Mouse (Mus musculus): ENCODE measurements around the gene Gripap1.
"Not testable (repeated sequence)": the region's sequence is repeated elsewhere in the genome, so short reads cannot be mapped to it uniquely, and the experiment has no call there.

The Gripap1 gene

DNA sequence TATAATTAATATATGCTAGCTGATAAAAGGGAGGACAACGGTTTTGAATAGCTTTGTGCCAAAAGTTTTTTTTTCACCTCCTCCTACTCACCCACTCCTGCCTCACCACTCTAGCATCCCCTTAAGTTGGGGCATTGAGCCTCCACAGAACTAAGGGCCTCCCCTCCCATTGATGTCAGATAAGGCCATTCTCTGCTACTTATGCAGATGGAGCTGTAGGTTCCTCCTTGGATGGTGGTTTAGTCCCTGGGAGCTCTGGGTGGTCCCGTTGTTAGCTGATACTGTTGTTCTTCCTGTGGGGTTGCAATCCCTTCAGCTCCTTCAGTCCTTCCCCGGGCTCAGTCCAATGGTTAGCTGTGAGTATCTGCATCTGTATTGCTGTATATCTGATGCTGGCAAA lies 10.3 kb upstream of the Gripap1 start:
- no peak for DNase-seq

DNA sequence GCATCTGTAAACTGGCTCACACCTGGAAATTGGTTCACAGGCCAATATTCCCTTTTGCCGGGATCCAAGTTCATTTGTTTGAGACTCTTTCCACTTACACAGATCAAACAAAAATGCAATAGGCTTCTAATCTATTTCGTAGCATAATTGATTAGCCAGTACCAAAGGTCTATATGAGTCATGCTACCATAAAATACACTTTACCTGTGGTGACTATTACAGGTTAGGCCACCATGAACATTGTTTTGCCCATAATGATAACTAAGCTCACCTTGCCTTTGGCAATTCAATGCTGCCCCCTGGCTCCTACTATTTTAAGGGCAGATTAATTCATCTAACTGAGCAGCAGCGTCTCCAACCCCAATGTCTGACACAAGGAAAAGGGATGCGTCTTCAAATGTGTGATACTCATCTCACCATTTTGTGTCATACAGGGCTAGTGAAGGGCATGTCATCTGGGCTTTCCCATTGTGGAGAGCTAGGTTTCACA lies 6.9 kb upstream of the Gripap1 start:
- no peak for DNase-seq

DNA sequence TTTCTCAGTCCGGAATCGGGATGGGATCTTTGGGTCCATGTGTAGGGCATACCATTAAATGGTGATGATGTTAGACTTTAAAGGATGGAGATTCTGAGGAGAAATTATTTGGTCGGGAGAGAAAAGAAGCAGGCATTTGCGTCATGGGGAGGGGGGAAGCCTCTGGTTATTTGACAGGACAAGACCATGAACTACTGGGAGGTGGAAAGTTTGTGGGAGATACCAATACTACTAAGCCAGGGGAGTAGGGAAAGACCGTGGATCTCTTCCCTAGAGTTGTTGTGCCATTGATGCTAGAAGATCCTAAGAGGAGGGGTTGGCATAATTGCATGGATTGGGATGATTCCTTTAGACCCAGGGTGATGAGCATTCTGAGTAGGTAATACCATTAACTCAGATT lies 744 bp downstream of the Gripap1 start:
- DNase-seq, result no peak

DNA sequence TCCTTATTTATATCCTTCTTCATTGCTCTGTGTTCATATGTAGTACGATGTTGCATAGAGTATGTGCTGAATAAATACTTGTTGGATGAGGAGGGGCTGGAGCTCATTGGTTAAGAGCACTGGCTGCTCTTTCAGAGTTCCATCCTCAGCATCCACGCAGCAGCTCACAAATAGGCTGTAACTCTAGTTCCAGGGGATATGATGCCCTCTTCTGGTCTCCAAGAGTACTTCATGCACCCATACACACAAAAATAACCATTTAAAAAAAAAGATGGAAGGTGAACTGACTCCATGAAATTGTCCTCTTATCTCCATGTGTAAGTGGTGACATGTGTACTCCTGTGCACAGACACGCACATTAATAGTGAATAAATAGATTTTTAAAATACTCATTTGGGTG lies 3.8 kb downstream of the Gripap1 start:
- DNase-seq, result no peak

DNA sequence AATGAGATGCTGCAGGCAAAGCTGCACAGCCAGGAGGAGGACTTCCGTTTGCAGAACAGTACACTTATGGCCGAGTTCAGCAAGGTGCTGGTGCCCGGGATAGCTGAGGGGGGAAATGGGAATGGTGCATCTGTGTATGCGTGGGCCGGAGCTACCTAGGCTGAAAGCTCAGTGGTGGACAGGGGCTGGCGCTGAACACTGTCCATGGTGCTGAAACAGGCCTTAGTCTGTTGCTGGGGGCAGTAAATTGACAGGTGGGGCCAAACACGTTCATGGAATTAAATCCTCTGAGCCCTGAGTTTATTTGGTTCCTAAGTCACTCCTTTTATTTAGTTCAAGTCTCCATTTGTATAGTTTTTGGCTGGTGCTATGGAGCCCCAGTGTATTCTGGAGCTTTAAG lies 5.5 kb downstream of the Gripap1 start:
- DNase-seq, result no peak

DNA sequence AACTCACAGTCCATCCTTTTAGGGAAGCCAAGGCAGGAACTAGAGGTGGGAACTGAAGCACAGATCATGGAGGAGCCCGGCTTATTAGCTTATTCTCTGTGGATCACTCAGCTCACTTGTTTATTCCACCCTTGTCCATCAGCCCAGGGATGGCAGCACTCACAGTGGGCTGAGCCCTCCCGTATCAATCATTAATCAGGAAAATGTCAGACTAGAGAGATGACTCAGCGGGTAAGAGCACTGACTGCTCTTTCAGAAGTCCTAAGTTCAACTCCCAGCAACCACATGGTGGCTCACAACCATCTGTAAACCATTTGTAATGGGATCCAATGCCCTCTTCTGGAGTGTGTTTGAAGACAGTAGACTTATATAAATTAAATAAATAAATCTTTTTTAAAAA lies 7.8 kb downstream of the Gripap1 start:
- DNase-seq, result no peak

DNA sequence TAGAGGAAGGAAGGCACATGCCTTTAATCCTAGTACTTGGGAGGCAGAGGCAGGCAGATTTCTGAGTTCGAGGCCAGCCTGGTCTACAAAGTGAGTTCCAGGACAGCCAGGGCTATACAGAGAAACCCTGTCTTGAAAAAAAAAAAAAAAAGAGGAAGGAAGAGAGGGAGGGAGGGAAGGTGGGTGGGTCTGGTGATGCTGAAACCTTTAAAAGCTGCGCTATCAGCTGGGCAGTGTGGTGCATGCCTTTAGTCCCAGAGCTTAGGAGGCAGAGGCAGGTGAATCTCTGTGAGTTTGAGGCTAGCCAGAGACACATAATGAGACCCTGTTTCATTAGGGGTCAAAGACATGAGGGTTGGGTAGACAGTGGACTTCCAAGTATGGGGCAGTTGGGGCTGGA lies 12.6 kb downstream of the Gripap1 start:
- DNase-seq, result not testable (repeated sequence)

DNA sequence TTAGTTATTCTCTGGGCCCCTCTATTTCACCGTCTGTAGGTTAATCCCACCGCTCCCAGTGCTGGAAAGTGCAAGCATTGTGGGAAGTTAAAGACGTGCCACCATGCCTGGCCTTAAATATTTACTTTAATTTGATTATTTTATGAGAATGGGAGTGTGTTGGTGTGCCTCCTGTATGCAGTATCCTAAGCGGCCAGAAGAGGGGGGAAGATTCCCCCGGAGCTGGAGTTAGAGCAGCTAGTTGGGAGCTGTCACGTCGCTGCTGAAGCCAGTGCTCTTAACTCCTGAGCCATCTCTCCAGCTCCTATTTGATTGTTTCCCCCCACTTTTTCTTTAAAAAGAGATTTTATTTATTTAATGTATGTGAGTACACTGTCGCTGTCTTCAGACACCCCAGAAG lies 25.5 kb downstream of the Gripap1 start:
- not testable (repeated sequence) for DNase-seq

DNA sequence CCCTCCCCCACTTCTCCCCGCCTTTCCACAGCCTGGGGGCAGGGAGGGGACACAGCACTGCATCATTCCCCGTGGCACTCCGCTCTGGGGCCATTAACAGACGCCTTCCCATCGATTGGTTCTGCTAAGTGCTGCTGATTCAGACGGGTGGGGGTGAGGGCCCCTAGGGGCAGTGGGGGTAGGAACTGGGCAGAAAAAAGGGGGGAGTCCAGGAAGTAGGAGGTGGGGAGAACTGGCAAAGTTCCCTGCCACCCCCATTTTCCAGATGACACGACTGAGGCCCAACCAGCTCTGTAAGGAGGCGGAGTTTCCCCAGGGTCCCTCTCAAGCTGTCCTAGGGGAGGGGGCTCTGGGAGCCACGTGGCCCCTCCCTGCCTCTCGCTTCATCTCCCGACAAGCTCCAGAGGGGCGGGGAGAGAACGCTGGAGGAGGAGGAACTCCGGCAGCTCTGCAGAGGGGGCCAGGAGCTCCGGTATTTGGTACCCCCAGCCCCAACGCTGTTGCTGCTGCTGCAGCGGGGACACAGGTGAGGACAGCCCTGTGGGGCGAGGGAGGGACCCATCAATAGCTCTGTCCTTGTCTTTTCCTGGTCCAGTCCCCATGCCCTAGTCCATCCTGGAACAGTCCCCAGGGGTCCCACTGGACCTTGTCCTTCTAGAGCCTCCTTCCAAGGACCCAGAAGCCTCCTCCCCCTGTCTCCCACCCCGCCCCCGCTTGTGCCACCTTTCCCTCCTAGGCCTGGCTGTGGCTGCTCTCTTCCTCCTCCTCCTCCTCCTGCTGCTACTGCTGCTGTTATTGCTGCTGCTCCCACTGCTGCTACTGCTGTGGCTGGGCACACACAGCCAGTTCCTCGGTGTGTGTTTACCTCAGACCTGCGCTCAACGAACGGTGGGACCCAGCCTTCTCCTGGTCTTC lies 32.6 kb downstream of the Gripap1 start, which contains the start of gene Kcnd1:
TSS of gene Kcnd1 (plus strand) at position 425 of the 915 bp plus-strand sequence.
- DNase-seq, result peak; percentile 49

DNA sequence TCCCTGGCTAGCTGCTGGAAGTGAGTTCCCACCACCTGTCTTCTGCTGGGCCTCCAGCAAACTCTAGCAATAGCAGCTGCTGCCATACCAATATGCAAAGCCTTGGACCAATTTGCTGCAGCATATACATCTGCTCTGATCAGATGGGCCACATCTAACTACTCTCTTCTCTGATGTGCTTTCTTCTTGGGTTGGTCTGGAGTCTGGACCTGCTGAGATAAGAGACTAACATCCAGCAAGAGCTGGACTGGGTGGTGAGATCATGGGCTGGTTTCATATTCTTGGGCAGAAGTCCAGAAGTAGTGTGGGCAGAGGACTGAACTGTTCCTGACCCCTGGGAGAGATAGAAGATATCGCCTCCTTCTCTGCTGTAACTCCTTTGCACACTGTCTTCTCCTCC lies 47.6 kb downstream of the Gripap1 start:
- no peak for DNase-seq

DNA sequence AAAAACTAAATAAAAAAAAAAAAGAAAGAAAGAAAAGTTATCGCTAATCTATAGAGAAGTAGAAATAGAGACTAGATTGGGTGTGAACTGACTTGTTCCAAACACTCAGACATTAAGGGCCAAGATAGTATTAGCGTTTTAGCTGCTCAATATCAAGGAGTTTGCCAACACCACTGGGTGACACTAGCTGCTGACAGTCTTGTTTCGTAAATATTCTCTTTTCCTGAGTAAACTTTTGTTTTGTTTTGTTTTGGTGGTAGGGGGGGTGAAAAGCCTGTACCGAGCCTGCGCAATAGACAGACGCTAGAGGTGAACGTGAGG lies 51.2 kb downstream of the Gripap1 start:
- DNase-seq, result no peak

DNA sequence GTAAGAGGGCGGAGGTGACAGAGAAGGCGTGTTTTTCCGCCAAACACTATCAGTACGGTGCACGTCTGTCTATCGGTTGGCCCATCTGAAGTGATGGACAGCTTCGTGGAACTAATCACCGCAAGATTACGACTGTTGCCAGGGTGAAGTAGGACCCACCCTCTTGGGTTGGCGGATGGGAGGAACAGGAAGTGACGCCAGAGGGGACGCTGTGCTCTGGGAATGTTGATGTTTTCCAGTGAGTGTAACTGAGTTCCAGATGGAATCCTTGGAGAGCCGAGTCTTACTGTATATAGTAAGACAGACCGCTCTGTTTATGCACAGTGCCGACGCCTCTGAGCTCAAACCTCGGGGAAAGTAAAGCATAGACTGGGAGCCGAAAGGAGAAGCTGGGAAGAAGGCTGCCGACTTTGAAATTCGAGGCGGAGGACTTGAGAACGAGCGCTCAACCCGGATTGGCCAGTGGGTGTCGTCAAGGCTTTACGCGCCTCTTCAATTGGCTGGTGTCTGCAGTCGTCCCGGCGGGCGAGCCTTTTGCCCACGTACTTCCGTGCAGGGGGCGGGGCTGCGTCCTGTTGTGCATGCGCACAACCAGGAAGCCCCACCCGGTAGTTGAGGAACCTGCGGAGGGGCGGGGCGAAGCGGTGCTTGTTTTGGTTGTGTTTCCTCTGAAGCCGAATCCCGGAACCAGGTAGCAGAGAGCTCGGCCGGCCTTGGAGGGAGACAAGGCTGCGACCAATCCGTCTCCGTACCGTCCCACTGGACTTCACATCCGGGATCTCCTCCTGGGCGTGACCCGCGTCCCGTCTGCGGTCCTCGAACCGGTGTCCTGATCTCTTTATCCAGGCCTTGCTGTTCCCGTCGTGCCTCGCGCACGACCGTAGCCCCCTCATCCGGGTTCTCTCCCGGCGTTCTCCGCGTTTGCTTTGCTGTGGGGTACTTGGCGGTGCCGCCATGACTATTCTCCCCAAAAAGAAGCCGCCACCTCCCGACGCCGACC lies 51.9 kb downstream of the Gripap1 start, which contains the start of gene Otud5:
TSS of gene Otud5 (plus strand) at position 202 of the 1,000 bp plus-strand sequence.
- peak; percentile 97 for DNase-seq

DNA sequence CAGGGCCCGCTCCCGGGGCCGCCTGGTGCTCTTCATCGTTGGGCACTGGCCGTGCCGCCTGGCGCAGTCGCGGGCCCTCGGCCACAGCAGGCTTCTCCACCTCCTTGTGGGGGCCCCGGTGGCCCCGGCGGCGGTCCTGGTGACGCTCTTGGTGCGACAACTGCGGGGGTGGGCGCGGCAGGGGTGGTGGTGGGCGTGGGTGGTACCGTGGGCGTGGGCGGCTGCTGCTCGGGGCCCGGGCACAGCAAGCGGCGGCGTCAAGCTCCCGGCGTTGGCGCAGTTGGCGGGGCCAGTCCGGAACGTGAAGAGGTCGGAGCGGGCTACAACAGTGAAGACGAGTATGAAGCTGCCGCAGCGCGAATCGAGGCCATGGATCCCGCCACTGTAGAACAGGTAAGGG lies 52.8 kb downstream of the Gripap1 start:
- DNase-seq, result no peak

DNA sequence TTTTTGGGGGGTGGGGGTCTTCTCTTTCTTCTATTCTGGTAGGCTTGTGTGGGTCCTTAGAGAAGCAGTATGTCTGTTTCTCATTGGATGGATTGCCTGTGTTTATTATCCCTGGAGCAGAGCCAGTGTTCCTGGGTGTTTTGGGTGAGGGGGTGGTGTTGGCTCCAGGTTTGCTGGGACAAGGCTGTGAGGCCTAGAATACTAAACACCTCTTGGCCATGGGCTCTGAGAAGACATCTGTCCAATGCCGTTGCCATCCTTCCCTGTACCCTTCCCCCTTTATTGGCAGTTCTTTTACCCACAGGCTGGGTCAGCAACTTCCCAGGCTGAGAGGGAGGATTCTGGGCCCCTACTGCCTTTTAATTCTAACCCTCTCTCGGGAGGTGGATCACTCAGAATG lies 58.3 kb downstream of the Gripap1 start:
- no peak for DNase-seq

DNA sequence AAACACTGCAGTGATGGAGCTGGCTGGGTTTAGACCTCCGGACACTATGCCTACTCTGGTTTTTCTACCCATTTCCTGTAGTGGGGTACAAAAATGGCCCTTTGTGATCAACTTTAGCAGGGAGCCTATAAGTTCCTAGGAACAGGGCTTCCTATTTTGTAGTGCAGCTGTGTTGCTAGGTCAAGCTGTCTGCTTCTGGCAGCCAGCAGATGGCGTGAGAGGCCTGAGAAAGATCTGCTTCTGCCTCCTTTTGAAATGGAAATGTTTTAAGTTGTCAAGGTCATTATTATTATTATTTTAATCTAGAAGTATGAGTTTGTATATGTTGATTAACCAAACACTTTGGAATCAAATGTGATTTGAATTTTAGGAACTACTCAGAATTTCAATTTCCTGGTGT lies 65.0 kb downstream of the Gripap1 start:
- no peak for DNase-seq

DNA sequence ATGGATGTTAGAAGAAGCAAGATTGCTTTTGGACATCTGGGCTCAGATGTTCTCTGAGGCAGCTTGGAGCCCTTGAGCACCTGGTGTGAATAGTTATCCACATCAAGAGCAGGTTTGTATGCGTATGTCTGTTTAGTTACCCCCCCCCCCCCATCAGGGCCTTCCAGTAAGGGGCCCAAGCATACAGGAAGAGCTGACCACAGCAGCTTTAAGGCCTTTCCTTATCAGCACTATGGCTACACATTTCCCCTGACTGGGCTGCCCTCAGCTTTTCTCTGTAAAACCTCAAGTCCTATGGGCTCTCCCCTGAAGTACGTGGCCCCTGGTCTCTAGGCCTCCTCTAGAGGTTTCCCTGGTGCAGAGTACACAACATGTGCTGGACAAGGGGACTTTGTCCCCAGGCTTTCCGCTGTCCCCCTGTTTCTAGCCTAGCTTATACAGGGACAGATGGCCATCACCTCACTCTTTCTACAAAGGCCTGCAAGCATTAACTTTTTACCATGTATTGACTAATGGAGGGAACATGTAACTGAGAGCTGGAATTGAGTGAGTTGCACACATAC lies 69.7 kb downstream of the Gripap1 start:
- DNase-seq, result no peak

DNA sequence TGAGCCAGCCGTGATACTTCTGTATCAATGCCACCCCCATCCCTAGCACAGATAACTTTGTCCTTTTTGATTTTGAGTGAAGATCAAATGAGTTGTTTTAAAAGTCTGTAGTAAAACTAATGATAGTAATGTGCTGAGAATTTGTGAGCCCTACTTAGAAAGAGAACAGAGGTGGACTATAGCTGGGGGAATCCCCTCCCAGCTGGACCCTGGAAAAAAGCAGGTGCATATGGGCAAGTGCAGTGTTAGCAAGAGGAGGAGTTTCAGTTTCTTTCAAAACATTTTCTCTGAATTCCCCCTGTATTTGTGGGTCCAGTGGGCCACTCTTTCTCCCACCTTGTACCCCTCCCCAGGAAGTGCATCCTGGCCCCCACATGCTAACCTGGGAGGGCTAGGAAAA lies 73.6 kb downstream of the Gripap1 start:
- no peak for DNase-seq

DNA sequence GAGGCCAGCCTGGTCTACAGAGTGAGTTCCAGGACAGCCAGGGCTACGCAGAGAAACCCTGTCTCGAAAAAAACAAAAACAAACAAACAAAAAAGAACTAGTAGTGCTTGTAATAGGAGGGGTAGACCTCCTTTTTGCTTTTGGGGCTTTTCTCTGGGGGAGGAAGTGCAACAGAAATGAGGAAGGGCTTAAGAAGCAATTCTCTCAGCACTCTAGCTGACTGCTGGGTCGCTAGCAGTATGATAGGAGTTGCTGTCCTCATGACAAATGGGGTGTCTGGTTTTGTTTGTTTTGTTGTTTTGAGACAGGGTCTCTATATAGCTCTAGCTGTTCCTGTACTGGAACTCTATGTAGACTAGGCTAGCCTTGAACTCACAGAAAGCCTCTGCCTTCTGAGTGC lies 75.0 kb downstream of the Gripap1 start:
- DNase-seq, result no peak

DNA sequence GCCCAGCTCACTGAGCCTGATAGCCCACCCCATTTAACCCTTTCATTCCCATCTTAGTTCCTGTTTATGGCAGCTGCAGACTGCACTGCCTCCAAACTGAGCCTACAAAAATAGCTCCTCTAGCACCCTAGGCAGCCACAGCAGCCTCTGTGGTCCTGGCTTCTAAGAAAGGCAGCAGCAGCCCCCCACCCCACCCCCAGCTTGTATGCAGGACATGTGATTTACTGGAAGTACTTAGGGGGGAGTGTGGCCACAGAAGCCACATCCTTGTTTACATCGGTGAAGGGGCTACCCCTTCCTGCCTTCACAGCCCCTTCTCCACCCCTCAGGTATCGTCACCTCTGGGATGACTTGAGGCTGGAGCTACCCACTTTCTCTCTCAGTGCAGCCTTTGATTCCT lies 75.8 kb downstream of the Gripap1 start:
- no peak for DNase-seq

DNA sequence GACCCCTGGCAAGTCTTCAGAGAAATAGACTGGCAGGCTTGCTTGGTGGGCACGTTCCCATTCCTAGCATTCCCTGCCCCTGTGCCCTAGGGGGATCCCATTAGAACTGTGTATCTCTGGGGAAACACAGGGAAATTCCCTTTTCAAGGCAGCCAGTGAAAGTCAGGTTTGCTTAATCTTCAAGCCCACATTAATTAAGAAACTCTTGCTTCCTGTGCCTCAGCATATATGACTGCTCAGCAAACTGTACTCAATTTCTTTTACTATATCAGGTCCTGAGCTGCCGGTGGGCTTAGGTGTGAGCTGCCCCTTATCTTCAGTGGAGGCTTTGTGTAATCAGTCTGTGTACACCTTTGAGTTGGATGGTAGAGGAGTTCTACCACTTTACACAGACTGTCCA lies 76.2 kb downstream of the Gripap1 start:
- DNase-seq, result no peak

DNA sequence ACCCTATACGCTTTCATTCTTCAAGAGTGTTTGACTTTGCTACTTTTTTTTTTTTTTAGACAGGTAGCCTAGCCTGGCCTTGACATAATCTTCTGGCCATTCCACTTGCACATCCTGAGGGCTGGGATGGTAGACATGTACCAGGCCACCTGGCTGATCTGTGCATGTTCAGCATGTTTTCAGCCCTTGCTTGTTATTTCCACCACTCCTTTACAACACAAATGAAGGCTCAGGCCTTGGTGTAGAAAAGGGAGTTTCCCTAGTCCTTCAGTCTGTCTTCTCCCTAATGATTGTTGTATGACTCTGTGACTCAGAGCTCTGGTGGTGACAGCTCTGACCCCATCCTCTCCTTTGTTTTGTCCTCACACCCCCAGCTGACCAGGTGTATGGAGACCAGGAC lies 77.6 kb downstream of the Gripap1 start:
- DNase-seq, result no peak

DNA sequence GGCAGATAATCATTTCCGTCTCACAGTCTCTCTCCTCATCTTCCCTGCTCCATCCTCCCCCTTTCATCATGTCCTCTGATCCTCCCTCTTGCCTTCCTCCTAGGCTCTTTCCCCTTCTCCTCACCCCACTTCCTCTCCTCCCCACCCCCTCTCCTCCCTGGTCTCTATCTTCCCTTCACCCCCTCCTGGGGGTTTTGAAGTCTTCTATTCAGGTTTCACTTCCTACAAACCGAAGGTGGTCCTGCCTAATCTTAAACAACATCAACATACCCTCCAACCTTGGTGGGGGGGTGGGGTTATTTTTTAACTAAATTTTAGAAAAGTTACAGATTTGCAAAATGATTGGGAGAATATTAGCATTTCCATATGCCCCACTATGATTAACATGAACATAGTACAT lies 78.9 kb downstream of the Gripap1 start:
- DNase-seq, result no peak

DNA sequence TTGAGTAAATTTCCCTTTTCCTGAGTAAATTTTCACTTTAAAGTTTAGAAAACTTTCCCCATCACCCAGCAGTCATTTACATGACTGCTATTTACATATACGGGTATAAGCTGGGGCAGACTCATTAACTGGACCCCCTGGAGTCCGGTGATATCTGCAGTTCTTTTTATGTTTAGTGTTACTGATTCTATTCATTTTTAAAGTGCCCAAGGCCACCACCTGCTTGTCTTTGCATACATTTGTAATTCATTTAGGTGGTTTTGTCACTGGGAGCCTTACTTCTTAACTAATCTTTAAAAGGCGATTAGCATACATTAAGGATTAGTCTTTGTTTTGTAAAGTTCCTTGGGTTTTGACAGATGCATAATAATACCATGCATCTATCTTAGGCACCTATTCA lies 80.3 kb downstream of the Gripap1 start:
- no peak for DNase-seq

Data from cerebellum, adult 9-11 months (tissue).